Mouse (Mus musculus) adrenal gland (tissue): Measurements from ENCODE around the gene Gm5580.
"Not testable (repeated sequence)": the region's sequence is repeated elsewhere in the genome, so short reads cannot be mapped to it uniquely, and the experiment has no call there.

Experiments
- intact Hi-C: fragments of 180-260 bp; cut with DNase I; formaldehyde crosslinking; loops from one replicate; pipeline ENCODE4 v1.15.1; 2025
- long read RNA-seq, 2 experiments: library from polyadenylated mRNA; unstranded; transcript quantifications; one replicate each; pipeline ENCODE4 v2.0.0; 2020; ENCODE audit warnings: borderline replicate concordance in 1 of 2; ENCODE audit not compliant: insufficient replicate concordance in 1 of 2

The Gm5580 gene
- long read RNA-seq, experiment 1 = 0 reads
- long read RNA-seq, experiment 2 = 0 reads

DNA sequence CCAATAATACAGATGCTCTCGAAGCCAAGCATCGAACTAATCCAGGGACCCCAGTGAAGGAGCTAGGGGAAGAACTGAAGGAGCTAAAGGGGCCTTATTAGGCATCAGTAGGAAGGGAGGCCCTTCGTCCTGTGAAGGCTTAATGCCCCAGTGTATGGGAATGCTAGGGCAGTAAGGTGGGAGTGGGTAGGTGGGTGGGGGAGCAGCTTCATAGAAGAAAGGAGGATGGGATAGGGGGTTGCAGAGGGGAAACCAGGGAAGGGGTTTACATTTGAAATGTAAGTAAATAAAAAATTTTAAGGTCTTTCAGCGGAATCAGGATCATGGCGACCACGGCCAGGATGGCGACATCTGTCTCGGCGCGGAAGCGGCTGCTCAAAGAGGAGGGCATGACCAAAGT lies at the start of gene Gm5580:
Gene Gm5580, plus strand, starts transcription at position 301 of the 400 bp plus-strand sequence.
- intact Hi-C loops = not testable (repeated sequence)

DNA sequence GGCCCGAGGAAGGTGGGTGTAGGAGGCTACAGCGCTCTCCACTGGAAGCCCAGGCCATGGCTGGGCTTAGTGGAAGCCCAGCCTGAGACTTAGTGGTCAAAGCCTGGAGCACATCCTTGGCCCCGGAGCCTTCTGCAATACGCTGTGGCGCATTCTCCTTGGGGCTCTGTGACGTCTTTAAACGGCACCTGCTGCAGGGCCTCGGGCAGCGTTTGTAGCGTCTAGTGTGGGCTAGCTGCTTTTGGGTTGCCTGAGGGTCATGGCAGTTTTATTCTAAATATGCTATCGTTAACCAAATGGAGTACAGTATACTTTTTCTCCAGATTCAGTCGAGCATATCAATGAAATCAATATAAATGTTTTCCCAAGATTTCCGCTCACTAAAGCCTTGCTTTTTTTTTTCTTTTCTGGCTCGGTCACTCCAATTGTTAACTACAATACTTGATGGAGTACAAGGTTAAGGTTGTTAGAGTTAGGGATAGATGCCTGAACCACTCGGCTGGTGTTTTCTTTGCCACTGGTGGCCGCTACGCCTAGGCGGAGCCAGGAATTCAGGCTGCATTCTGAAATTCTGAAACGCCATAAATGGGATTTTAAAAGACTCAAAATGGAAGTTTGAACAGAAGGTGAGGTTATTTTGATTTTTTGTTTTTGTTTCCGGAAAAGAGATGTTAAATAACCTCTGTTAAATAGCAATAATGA lies 44.5 kb upstream of the Gm5580 start, which contains the start of gene Olfr212:
Gene Olfr212, plus strand, starts transcription at position 215 of the 702 bp plus-strand sequence.
- intact Hi-C loops = not testable (repeated sequence)

DNA sequence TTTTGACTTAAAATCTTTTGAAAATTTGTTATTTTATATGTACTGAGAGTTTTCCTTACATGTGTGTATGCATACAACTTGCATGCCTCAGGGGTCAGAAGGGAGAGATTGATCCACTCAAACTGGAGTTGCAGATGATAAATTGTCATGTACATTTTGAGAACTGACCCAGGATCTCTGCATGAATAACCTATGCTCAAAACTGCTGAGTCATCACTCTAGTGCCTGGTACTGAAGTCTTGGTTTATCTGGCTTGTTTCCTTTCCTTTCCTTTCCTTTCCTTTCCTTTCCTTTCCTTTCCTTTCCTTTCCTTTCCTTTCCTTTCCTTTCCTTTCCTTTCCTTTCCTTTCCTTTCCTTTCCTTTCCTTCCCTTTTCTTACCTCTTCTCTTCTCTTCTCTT lies 36.1 kb upstream of the Gm5580 start:
- intact Hi-C loops = no loop called here

DNA sequence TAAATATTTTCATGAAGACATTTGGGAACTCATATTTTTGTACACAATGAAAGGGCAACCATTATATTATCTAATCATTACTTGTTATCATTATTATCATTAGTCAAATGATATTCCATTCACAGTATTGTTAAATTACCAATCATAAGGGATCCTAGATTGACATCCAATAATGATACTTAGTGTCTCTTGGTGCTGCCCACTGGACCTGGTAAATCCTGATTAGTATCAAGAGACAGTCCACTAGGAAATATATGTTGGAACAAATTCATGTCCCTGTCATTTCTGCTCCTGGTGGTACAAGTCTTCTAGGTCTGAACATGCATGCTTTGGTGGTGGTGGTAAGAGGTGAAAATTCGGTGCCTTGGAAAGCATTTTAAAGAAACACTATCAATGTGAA lies 12.8 kb upstream of the Gm5580 start, which contains the start of gene Olfr213:
Gene Olfr213, plus strand, starts transcription at position 301 of the 400 bp plus-strand sequence.
- intact Hi-C loops = no loop called here

DNA sequence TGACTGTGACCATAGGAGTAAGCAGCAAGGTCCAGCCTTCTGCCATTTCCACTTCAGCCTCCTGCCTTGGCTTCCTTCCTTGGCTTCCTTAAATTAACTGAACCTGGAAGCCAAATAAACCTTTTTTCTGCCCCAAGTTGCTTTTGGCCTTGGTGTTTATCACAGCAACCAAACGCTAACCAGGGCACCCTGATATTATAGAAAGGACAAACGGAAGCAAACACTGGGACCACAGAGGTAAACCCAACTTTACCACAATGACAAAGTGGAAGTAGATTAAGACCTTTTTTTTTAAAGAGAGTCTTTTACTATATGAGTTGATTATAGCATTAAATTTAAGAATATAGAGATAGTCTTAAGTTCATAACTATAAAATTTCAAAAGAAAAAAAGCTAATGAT lies 8.4 kb upstream of the Gm5580 start:
- intact Hi-C loops = no loop called here

DNA sequence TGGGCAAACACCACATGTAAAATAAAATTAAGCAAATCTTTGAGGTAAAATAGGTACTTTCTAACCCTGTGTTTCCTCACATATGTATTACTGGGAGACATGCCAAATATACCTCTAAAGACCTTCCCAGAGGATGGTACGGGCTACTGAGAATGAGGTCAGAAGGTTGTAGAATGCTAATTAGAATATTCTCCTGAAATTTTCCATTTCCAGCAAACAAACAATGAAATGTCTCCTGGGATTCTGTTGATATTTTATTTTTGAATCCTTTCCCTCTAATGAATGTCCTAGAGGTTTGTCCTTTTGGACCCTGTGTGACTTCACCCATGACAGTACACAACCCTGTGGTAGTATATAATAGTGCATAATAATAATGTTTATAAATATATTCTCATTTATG lies 3.0 kb downstream of the Gm5580 start, which contains the start of gene Olfr214:
Gene Olfr214, plus strand, starts transcription at position 301 of the 400 bp plus-strand sequence.
- intact Hi-C loops = no loop called here

DNA sequence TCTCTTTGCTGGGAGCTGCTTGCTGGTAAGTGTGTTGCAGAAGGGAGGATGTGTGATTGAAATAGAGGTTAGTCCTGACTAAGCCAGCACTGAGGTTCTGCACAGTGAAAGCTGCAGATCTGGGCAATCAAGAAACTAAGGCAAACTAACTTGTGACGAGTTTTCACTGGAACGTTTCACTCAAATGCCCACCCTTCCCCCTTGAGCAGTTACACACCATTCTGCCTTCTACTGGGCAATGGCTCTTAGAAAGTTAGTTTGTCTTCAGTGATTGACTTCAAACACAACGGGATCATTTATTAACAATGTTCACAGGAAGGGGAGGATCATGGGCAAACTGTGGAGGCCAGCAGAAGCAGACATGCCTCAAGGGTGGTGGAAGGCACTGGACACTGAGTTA lies 4.0 kb downstream of the Gm5580 start:
- intact Hi-C loops = no loop called here

DNA sequence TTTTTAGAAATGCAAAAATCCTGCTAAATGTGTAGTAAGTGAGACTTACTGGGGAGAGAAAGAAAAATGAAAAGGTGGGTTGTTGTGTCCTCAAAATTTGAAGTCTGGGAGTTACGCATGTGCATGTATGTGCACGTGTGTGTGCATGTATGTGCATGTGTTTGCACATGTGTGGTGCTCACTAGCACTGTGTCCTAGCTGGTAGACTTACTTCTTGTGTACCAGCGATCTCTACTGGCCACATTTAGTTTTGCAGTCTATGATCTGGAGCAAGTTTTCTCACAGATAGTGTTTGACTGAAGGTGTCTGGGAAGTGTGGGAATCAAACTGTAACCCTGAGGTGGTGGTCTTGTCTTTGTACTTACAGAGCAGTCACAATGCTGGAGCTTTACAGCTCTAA lies 18.9 kb downstream of the Gm5580 start:
- intact Hi-C loops = no loop called here

DNA sequence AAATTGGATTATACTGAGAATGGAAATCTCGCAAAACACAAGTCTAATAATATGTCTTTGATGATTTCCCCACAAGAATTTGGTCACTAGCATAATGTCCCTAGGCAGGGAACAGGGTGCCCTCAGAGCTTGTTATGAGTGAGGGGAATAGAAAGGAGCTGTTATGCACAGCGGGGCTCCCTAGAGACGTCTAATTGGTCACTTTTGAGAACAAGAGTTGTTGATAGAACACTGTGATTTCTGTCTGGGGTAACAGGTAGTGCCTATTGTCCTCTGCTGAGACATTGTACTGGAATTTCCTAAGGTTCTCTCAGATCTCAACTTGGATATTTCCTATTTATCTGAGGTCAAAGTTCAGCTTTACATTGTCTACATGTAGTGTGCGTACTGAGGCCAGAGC lies 33.2 kb downstream of the Gm5580 start, which contains the start of gene Olfr215:
Gene Olfr215, minus strand, starts transcription at position 101 of the 400 bp plus-strand sequence.
- intact Hi-C loops = no loop called here

DNA sequence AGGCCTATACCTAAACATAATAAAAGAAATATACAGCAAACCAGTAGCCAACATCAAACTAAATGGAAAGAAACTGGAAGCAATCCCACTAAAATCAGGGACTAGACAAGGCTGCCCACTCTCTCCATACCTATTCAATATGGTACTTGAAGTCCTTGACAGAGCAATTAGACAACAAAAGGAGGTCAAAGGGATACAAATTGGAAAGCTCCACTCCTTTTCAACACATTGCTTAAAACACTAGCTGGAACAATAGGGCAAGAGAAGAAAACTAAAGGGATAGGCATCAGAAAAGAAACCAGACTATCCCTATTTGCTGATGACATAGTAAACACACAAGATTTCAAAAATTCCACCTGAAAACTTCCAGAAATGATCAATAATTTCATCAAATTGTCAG lies 50.0 kb downstream of the Gm5580 start:
- intact Hi-C loops = not testable (repeated sequence)
